Mouse (Mus musculus) adrenal gland, adult (tissue): ENCODE results near the gene Gls2.
"Not testable (repeated sequence)": the region's sequence is repeated elsewhere in the genome, so short reads cannot be mapped to it uniquely, and the experiment has no call there.

Source experiments
- DNase-seq, 2 experiments: peaks; one replicate each; pipeline ENCODE4 v3.0.0; 2022 to 2023; ENCODE audit warnings: low spot score in 1 of 2; ENCODE audit not compliant: inconsistent age in 2 of 2

Gls2 gene

GRCm38 (mm10) chr10:128194024-128194550 lies at the start of gene Gls2:
Gene Gls2 (plus strand): TSS chr10:128194457.
- peak; percentile 98 to 99 for DNase-seq

GRCm38 (mm10) chr10:128144961-128145360 lies 49.3 kb upstream of the Gls2 start:
- peak in 1 of 2 experiments; percentile 81 for DNase-seq

- no peak for DNase-seq
Observed at GRCm38 (mm10) chr10:128148789-128149365, 45.4 kb upstream of the Gls2 start.

- peak; percentile 89 to 95 for DNase-seq
Observed at GRCm38 (mm10) chr10:128149592-128149991, 44.7 kb upstream of the Gls2 start.

GRCm38 (mm10) chr10:128150941-128151340 lies 43.3 kb upstream of the Gls2 start:
- DNase-seq: peak; percentile 80 to 85

GRCm38 (mm10) chr10:128153978-128154377 lies 40.3 kb upstream of the Gls2 start:
- no peak for DNase-seq

GRCm38 (mm10) chr10:128165726-128166125 lies 28.5 kb upstream of the Gls2 start:
- DNase-seq: not testable (repeated sequence)

GRCm38 (mm10) chr10:128167091-128167490 lies 27.2 kb upstream of the Gls2 start:
- DNase-seq: no peak

GRCm38 (mm10) chr10:128171348-128171747 lies 22.9 kb upstream of the Gls2 start:
- DNase-seq: not testable (repeated sequence)

- no peak for DNase-seq
Observed at GRCm38 (mm10) chr10:128175302-128175701, 19.0 kb upstream of the Gls2 start.

- peak; percentile 65 to 88 for DNase-seq
Observed at GRCm38 (mm10) chr10:128175996-128176755, 18.1 kb upstream of the Gls2 start.

GRCm38 (mm10) chr10:128177316-128177715 lies 16.9 kb upstream of the Gls2 start:
- DNase-seq: no peak

- DNase-seq: peak; percentile 30 to 77
Observed at GRCm38 (mm10) chr10:128179989-128180388, 14.3 kb upstream of the Gls2 start, which contains the start of gene Rbms2. Gene Rbms2 (minus strand): TSS chr10:128180297.

GRCm38 (mm10) chr10:128184296-128184695 lies 10.0 kb upstream of the Gls2 start:
- no peak for DNase-seq

- DNase-seq: no peak
Observed at GRCm38 (mm10) chr10:128185277-128185940, 8.8 kb upstream of the Gls2 start.

- DNase-seq: peak; percentile 82 to 95
Observed at GRCm38 (mm10) chr10:128185959-128186358, 8.3 kb upstream of the Gls2 start.

- DNase-seq: no peak
Observed at GRCm38 (mm10) chr10:128187181-128187605, 7.1 kb upstream of the Gls2 start.

GRCm38 (mm10) chr10:128188242-128188877 lies 5.9 kb upstream of the Gls2 start:
- DNase-seq: peak; percentile 68 to 91

GRCm38 (mm10) chr10:128191472-128191871 lies 2.8 kb upstream of the Gls2 start:
- DNase-seq: no peak

GRCm38 (mm10) chr10:128192030-128192766 lies 2.1 kb upstream of the Gls2 start:
- DNase-seq: not testable (repeated sequence)
